Comparison of ENCODE assay signal across 10 mouse cellular contexts in genomic region chr10:94828734-94829230, GRCm38 (mm10).
DNase-seq lines count a peak whose midpoint lies in the region; ATAC-seq lines count a peak whose summit lies in the region.
"Had no signal": no experiment of that assay in that cellular context is flagged by ENCODE, and none has a peak within 500 bp of the region (broad histone marks: within the 10 kb centered on the region; RNA-seq: fewer than 3 reads in every experiment).

No protein-coding gene starts in this region.

- H3K9ac ChIP-seq in forebrain, embryonic 13.5 days, result no peak overlapping the region
- no peak overlapping the region for H3K9ac ChIP-seq in forebrain, embryonic 11.5 days (ENCODE audit: low read length)
- no peak overlapping the region for H3K9ac ChIP-seq in kidney, embryonic 16.5 days (replicated peaks; ENCODE audit: low read length)
- H3K9ac ChIP-seq: forebrain, embryonic 12.5 days; midbrain, embryonic 13.5 days had no signal

- no peaks in the 10 kb centered on the region for H3K27me3 ChIP-seq in forebrain, embryonic 13.5 days
- H3K27me3 ChIP-seq in forebrain, embryonic 11.5 days (ENCODE audit: control insufficient read depth, insufficient read depth, low read length), result no peaks in the 10 kb centered on the region
- H3K27me3 ChIP-seq in kidney, embryonic 16.5 days (ENCODE audit: insufficient read depth, low read length), result no peaks in the 10 kb centered on the region
- H3K27me3 ChIP-seq: forebrain, embryonic 12.5 days; midbrain, embryonic 13.5 days had no signal

- no peak overlapping the region for H3K4me3 ChIP-seq in forebrain, embryonic 13.5 days
- H3K4me3 ChIP-seq in forebrain, embryonic 11.5 days (ENCODE audit: low read depth, low read length), result no peak overlapping the region
- no peak overlapping the region for H3K4me3 ChIP-seq in kidney, embryonic 16.5 days (ENCODE audit: low read length)
- H3K4me3 ChIP-seq: forebrain, embryonic 12.5 days; midbrain, embryonic 13.5 days had no signal

- H3K4me1 ChIP-seq in forebrain, embryonic 13.5 days, result peaks cover 32% of the 10 kb centered on the region
- no peaks in the 10 kb centered on the region for H3K4me1 ChIP-seq in forebrain, embryonic 11.5 days (replicated peaks; ENCODE audit: control insufficient read depth, insufficient read depth, low read length)
- peaks cover 31% of the 10 kb centered on the region for H3K4me1 ChIP-seq in kidney, embryonic 16.5 days (ENCODE audit: insufficient read depth, low read length)

- no peaks in the 10 kb centered on the region for H3K9me3 ChIP-seq in forebrain, embryonic 13.5 days (replicated peaks)
- H3K9me3 ChIP-seq in forebrain, embryonic 11.5 days (ENCODE audit: control insufficient read depth, low read length), result no peaks in the 10 kb centered on the region
- H3K9me3 ChIP-seq in kidney, embryonic 16.5 days (ENCODE audit: low read length), result no peaks in the 10 kb centered on the region
- H3K9me3 ChIP-seq: forebrain, embryonic 12.5 days; midbrain, embryonic 13.5 days had no signal

- H3K4me2 ChIP-seq in forebrain, embryonic 13.5 days, result no peak overlapping the region
- no peak overlapping the region for H3K4me2 ChIP-seq in forebrain, embryonic 11.5 days (ENCODE audit: low read depth, low read length, severe bottlenecking)
- H3K4me2 ChIP-seq in kidney, embryonic 16.5 days (replicated peaks; ENCODE audit: low read depth, low read length), result 0 out of 2 replicates have a peak overlapping the region, but pooled peaks have one; percentile 22
- H3K4me2 ChIP-seq: forebrain, embryonic 12.5 days; midbrain, embryonic 13.5 days had no signal

- whole genome bisulfite sequencing in forebrain, embryonic 13.5 days, result 91% methylated on average over 7 of the region's 7 CpGs
- WGBS in forebrain, embryonic 11.5 days, result 89% methylated on average over 7 of the region's 7 CpGs
- WGBS in kidney, embryonic 16.5 days, result 92% methylated on average over 7 of the region's 7 CpGs

- H3K36me3 ChIP-seq in forebrain, embryonic 13.5 days (ENCODE audit: poor library complexity, severe bottlenecking), result peaks cover 56% of the 10 kb centered on the region
- H3K36me3 ChIP-seq in forebrain, embryonic 11.5 days (ENCODE audit: control insufficient read depth, insufficient read depth, low read length), result no peaks in the 10 kb centered on the region
- H3K36me3 ChIP-seq in kidney, embryonic 16.5 days (ENCODE audit: insufficient read depth, low read length), result no peaks in the 10 kb centered on the region

- ATAC-seq in forebrain, embryonic 13.5 days, result peak; percentile 15; the same call in 1 of the 2 replicates
- no peak for ATAC-seq in forebrain, embryonic 11.5 days (replicated peaks; ENCODE audit: low FRiP score)
- ATAC-seq in kidney, embryonic 16.5 days (ENCODE audit: low FRiP score, low TSS enrichment), result no peak

- no peak for DNase-seq in forebrain, embryonic 11.5 days (ENCODE audit: low spot score)
- no peak for DNase-seq in kidney, postnatal 14 days
- DNase-seq in thymus, postnatal 25 days, result peak; percentile 15
- DNase-seq in thymus, postnatal 4 days, result no peak
- DNase-seq in left cerebral cortex, adult 8-10 months (ENCODE audit: low spot score in 2 of 2), result no peak
- DNase-seq in adrenal gland, postnatal 10 days, result no peak

- 0 out of 2 replicates have a peak overlapping the region, but pooled peaks have one; percentile 79 for H3K27ac ChIP-seq in forebrain, embryonic 13.5 days
- H3K27ac ChIP-seq in forebrain, embryonic 11.5 days (ENCODE audit: low read depth, low read length), result no peak overlapping the region
- no peak overlapping the region; the same call in 1 of the 2 replicates for H3K27ac ChIP-seq in kidney, embryonic 16.5 days (ENCODE audit: low read length)
- H3K27ac ChIP-seq: midbrain, embryonic 13.5 days had no signal
